Mouse (Mus musculus) adrenal gland, postnatal 36 days (tissue): Measurements from ENCODE around the gene Mnt. TPM values are rescaled to one million over a fixed set of nuclear protein-coding genes. Genes with fewer than 3 reads are reported as not detected.

Source experiments
- DNase-seq, 2 experiments: peaks; one replicate each; pipeline ENCODE4 v3.0.0; 2021; ENCODE audit warnings: mixed read lengths in 1 of 2
- total RNA-seq, 2 experiments: library from RNA; stranded (reverse); gene quantifications; 2 replicates each; pipeline ENCODE4 v1.2.3; 2021

Mnt gene
- total RNA-seq, 2 experiments from 2014 or later, result 27.6 to 30.6 TPM

- DNase-seq, result peak; percentile 100
Measured at GRCm38 (mm10) chr11:74831606-74832451, 1.1 kb downstream of the Mnt start.

GRCm38 (mm10) chr11:74832503-74833143 is 1.9 kb downstream of the Mnt start:
- DNase-seq, result peak; percentile 81 to 84

GRCm38 (mm10) chr11:74833536-74834358 is 3.0 kb downstream of the Mnt start:
- peak; percentile 82 to 88 for DNase-seq

GRCm38 (mm10) chr11:74834359-74834638 is 3.6 kb downstream of the Mnt start:
- no peak for DNase-seq

- no peak for DNase-seq
Measured at GRCm38 (mm10) chr11:74834650-74835277, 4.0 kb downstream of the Mnt start.

- no peak for DNase-seq
Measured at GRCm38 (mm10) chr11:74835593-74836224, 5.0 kb downstream of the Mnt start.

GRCm38 (mm10) chr11:74836225-74837055 is 5.7 kb downstream of the Mnt start:
- DNase-seq, result no peak

GRCm38 (mm10) chr11:74837056-74837693 is 6.5 kb downstream of the Mnt start:
- no peak for DNase-seq

- peak; percentile 97 to 98 for DNase-seq
Measured at GRCm38 (mm10) chr11:74837694-74838431, 7.1 kb downstream of the Mnt start.

- peak; percentile 96 to 97 for DNase-seq
Measured at GRCm38 (mm10) chr11:74838441-74838840, 7.7 kb downstream of the Mnt start.

- DNase-seq, result peak; percentile 53 to 71
Measured at GRCm38 (mm10) chr11:74838971-74839370, 8.3 kb downstream of the Mnt start.

- no peak for DNase-seq
Measured at GRCm38 (mm10) chr11:74839860-74840715, 9.4 kb downstream of the Mnt start.

- no peak for DNase-seq
Measured at GRCm38 (mm10) chr11:74840739-74841138, 10.0 kb downstream of the Mnt start.

GRCm38 (mm10) chr11:74841366-74841765 is 10.6 kb downstream of the Mnt start:
- DNase-seq, result peak; percentile 73

GRCm38 (mm10) chr11:74842045-74842444 is 11.3 kb downstream of the Mnt start:
- DNase-seq, result peak in 1 of 2 experiments; percentile 8

GRCm38 (mm10) chr11:74842656-74843434 is 12.1 kb downstream of the Mnt start:
- peak in 1 of 2 experiments; percentile 24 for DNase-seq

GRCm38 (mm10) chr11:74843435-74843714 is 12.7 kb downstream of the Mnt start:
- DNase-seq, result peak in 1 of 2 experiments; percentile 58

GRCm38 (mm10) chr11:74843761-74844160 is 13.0 kb downstream of the Mnt start:
- DNase-seq, result peak in 1 of 2 experiments; percentile 0
